Mouse (Mus musculus) layer of hippocampus, adult 11-12 months (tissue): Measurements from ENCODE around the gene Asb9.

Experiments
- DNase-seq: peaks from one replicate; pipeline ENCODE4 v3.0.0; 2022; ENCODE audit warnings: low spot score

Asb9 gene

DNA sequence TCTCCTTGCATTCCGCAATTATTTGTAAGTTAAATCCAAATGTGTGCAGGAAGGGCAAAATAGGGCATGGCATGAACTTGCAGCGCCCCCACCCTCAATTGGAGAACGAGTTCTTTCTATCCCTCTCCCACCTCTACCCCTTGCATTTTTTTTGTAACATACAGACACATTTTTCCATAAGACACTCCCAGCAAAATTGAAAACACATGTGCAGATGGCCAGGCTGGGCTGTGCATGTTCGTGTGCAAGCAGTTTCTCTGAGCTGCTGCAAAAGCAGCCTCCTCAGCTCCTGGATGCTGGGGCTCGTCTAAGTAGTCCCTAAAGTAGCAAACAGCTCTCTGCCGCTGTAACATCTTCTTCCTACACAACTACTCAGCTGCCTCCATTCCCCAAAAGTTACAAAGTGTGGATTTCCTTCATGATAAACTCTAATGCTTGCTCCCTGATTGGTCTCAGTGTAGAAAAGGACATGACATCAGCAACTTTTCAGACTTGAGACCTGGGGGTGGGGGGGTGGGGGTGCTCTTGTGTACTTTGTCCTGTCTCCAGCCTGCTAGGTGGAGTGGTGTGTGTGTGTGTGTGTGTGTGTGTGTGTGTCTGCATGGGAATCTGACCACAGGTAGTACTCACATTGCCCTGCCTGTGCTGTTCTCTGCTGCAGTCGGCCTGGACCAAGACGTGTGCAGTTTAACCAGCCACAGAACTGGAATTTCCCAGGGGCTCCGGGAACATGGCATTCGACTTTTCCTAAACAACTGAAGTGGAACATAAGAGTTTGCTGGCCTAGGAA is at the start of gene Asb9:
Asb9 (plus strand) TSS at position 619 of the 790 bp plus-strand sequence.
- DNase-seq = no peak

DNA sequence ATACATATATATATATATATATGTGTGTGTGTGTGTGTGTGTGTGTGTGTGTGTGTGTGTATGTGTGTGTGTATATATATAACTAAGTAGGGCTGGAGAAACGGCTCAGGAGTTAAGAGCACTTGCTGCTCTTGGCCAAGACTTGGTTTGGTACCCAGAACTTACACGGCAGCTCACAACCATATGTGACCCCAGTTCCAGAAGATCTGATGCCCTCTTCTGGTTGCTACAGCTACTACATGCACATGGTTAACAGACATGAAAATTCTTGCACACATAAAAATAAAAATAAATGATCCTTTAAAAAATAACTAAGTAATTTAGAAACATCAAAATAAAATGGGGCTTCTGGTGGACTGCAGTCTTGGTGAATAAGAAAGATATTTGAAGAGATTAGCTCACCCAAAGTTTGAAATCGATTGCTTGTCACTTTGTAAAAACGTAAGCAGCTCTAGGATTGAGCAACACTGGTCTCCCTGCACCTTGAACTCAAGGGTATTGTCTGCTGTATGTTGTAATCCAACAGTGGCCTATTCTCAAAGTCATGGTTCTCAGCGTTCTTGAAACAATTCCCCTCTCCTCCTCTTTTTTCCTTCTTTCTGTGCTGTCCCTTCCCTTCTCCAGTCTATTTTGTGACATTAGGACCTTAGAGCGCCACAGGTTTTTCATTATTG is 46.8 kb upstream of the Asb9 start:
- DNase-seq = no peak

DNA sequence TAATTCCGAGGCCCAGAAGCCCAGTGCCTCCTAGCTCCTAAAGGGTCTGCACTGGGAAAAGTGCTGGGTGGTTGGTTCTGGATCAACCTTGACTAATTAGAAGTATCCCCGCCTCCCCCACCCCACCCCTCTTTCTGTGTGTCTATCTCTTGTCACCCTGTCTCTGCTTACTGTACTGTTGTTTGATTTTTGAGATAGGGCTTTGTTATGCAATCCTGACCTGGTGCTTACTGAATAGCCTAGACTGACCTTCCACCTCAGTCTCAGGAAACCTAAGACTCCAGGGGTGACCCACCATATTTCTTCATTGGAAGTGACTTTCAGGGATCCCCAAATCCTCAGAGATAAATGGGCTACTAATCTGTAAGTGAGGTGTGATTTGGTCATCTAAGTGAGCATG is 3.9 kb upstream of the Asb9 start:
- DNase-seq = no peak

DNA sequence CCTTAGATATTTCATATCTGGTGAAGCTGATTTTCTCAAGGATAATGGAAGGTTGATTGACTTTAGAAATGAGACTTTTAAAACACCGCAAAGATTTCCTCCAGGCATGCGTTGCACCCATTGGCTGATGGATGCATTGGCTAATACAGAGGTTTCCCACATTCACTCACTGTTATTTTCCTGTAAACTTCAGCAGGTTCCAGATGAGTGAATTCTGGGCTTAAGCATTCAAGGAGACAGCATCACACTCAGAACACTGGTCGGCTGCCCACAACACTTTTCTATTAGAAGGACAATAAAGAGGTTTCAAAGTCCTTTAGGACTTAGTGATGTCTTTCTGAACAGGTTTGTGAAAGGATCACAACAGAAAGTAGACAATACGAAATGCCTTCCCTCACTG is 941 bp downstream of the Asb9 start:
- no peak for DNase-seq

DNA sequence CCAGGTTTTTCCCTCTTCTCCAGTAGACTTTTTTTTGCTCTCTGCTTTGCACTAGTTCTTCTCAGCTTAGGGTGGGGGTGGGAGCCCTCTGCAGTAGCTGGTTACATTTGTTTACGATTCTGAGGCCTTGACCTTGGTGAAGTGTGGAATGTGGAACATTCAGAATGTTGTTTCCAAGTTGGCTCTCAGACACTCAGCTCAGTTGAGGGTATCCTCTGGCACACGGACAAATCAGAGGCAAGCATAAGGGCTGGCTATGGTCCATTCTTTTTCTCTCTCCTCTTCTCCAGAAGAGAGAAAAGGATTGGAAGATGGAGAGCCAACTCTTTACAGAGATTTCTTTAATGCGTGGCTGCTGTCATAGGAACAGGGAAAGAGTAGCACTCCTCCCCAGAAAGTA is 2.6 kb downstream of the Asb9 start:
- no peak for DNase-seq

DNA sequence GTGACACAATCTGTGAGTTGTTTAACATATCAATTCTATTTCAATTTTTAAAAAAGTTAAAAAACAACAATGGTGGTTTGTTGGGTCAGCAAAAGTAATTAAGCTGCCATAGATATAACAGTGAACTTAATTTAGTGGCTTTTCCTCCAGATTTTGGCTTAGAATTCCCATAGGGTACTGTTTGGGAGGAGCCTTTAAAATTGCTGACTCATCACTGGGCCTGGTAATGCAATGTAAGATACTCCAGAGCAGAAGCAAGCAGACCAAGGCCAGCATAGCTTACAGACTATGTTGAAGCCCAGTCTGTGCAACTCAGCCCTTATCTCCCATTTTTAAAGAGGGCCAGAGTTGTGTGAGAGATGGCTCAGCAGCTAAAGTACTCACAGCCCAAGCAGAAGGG is 16.0 kb downstream of the Asb9 start:
- no peak for DNase-seq

DNA sequence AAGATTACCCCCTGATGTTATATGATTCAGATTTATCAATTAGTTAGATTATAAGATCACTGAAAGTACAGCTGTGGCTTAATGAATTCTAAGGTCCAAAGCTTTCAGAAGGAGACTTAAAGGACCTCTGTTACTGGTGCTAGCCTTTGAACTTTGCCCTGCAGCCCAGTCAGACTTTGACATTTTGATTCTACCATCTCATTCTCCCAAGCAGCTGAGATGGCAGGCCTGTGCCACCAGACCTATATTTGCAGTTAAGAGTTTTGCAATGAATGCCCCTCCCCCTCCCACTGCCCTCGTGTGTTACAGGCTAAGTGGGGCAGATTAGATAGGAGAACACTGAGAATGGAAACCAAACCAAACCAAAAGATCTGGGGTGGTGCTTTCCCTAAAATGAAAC is 20.4 kb downstream of the Asb9 start:
- DNase-seq = no peak

DNA sequence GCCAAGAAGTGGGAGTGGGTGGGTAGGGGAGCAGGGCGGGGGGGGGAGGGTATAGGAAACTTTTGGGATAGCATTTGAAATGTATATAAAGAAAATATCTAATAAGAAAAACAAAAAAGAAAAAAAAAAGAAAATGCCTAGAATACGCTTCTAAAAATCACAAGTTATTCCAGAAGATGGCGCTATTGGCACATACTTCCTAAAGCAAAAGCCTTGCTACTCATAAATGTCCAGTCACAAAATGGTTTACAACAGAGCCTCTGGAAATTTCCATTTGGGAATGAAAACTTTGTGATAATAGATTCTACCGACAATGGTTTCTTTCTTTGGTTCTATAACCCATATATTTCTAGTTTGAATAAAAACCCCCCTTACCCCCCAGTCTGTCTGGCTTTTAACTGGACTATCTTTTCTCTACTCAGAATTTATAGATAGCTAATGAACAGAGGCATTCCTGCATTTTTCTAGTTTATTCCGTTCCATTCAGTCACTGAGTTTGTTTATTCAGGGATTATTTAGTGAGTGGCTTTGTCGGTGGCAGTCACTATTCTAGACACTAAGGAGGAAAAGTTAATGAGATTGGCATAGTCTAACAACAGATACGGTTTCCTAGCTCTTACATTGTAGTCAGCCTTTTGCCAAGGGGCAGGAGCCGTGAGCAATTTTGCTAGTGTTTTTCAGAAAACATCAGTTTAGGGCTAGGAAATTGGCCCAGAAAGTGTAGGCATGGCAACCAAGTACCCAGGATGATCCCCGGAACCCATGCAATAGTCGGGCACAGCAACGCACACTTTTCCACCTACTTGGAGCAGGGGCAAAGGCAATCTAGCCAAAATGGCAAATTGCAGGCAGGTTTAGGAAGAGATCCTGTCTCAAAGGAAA is 35.5 kb downstream of the Asb9 start:
- peak; percentile 3 for DNase-seq

DNA sequence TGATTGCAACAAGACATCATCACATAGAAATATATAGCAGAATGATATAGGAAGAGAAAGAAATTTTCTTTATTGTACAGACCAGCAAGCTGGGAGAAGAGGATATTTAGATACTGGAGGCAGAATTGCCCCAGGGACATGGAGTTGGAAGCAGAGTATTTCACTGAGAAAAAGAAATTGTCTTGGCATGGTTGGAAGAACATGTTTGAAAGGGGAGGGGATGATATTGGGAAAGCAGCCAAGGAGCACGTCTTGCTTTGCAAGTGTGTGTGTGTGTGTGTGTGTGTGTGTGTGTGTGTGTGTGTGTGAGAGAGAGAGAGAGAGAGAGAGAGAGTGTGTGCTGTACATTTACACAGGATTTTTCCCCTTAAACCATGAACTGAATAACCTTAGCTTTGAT is 64.1 kb downstream of the Asb9 start:
- no peak for DNase-seq

DNA sequence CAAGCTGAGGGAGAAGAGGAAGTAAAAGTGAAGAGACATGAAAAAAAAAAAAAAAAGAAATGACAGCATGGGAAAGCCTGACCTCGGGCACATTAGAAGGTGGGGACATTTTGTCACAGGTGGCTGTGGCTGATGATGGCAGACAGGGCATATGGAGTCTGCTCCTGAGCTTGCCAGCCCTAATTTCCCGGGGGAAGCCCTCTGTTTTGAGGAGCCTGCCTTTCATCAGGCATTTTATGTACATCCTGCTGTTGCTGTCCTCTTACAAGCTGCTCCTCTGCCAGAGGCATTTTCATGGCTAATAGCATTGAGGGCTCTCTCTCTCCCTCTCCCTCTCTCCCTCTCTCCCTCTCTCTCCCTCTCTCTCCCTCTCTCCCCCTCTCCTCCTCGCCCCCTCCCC is 70.8 kb downstream of the Asb9 start:
- no peak for DNase-seq
